Mouse (Mus musculus) C2C12 (cell line): ENCODE data around the gene Wdr59. TPM values are rescaled to one million over a fixed set of nuclear protein-coding genes. Genes with fewer than 3 reads are reported as not detected.

ENCODE experiments used
- H3K27me3 ChIP-seq: one replicate; pipeline ENCODE4 v1.6.1; 2011; ENCODE audit not compliant: control insufficient read depth, insufficient read depth, insufficient read length
- H3K36me3 ChIP-seq: one replicate; pipeline ENCODE4 v1.6.1; 2011; ENCODE audit not compliant: control insufficient read depth, insufficient read depth
- H3K4me3 ChIP-seq: one replicate; pipeline ENCODE4 v1.5.1; 2011; ENCODE audit warnings: mild to moderate bottlenecking, control low read depth; ENCODE audit not compliant: poor library complexity, insufficient read depth, severe bottlenecking
- H3K79me2 ChIP-seq: one replicate; pipeline ENCODE4 v1.6.1; 2011; ENCODE audit not compliant: control insufficient read depth, insufficient read depth
- H3K79me3 ChIP-seq: one replicate; pipeline ENCODE4 v1.6.1; 2011; ENCODE audit warnings: low read depth, control low read depth
- H3ac ChIP-seq: one replicate; pipeline ENCODE3; 2011; ENCODE audit warnings: low read depth; ENCODE audit not compliant: control insufficient read depth, insufficient read length
- CEBPB ChIP-seq: IDR thresholded peaks from one replicate; pipeline ENCODE4 v1.6.1; 2011; ENCODE audit warnings: low read depth, mild to moderate bottlenecking, control low read depth, moderate library complexity
- CTCF ChIP-seq: IDR thresholded peaks from one replicate; pipeline ENCODE4 v1.5.1; 2011; ENCODE audit not compliant: control insufficient read depth, insufficient read depth, insufficient read length
- FOSL1 ChIP-seq: IDR thresholded peaks from one replicate; pipeline ENCODE4 v1.8.0; 2011; ENCODE audit warnings: mild to moderate bottlenecking, low read length; ENCODE audit not compliant: poor library complexity, insufficient read depth, severe bottlenecking
- MAX ChIP-seq: IDR thresholded peaks from one replicate; pipeline ENCODE4 v1.6.1; 2011; ENCODE audit warnings: mild to moderate bottlenecking, control low read depth
- MYOD1 ChIP-seq: IDR thresholded peaks from one replicate; pipeline ENCODE4 v1.6.1; 2011; ENCODE audit warnings: low read depth; ENCODE audit not compliant: control insufficient read depth, insufficient read length
- MYOG ChIP-seq: IDR thresholded peaks from one replicate; pipeline ENCODE4 v1.6.1; 2011; ENCODE audit not compliant: control insufficient read depth, insufficient read length; ENCODE audit errors: extremely low read depth
- USF1 ChIP-seq: IDR thresholded peaks from one replicate; pipeline ENCODE4 v1.6.1; 2011; ENCODE audit warnings: low read depth, mild to moderate bottlenecking, control low read depth, moderate library complexity
- polyA plus RNA-seq: library from polyadenylated mRNA; unstranded; fragments of >200 nt; fragmentation: generic; extraction: Trizol; gene quantifications from one replicate; pipeline ENCODE4 v1.2.1, GENCODE M21; 2012; ENCODE audit warnings: missing spikeins

The Wdr59 gene
- polyA plus RNA-seq, 1 experiment = 6.7 TPM

GRCm38 (mm10) chr8:111561824-111562223 lies 39.9 kb upstream of the Wdr59 start:
- no peaks in the 10 kb centered on the region for H3K27me3 ChIP-seq
- H3K79me2 ChIP-seq = peaks cover 96% of the 10 kb centered on the region
- H3K79me3 ChIP-seq = peaks cover 52% of the 10 kb centered on the region
- TF ChIP-seq FOSL1 (no peak), MYOD1 (no peak), MAX (no peak), CEBPB (no peak), USF1 (no peak), MYOG (no peak), CTCF (no peak)
- no peaks in the 10 kb centered on the region for H3K36me3 ChIP-seq
- no peak overlapping the region for H3ac ChIP-seq
- H3K4me3 ChIP-seq = no peak overlapping the region

- Histone ChIP-seq H3K27me3 (no peaks in the 10 kb centered on the region), H3K79me3 (peaks cover 68% of the 10 kb centered on the region), H3K36me3 (no peaks in the 10 kb centered on the region), H3ac (no peak overlapping the region), H3K4me3 (no peak overlapping the region), H3K79me2 (peaks cover 99% of the 10 kb centered on the region)
- TF ChIP-seq CTCF (no peak), CEBPB (no peak), FOSL1 (no peak), MYOG (no peak)
These were observed 29.7 kb upstream of the Wdr59 start for GRCm38 (mm10) chr8:111551511-111552130.

- Histone ChIP-seq H3K4me3 (no peak overlapping the region), H3K79me3 (peaks cover 76% of the 10 kb centered on the region), H3ac (no peak overlapping the region), H3K27me3 (no peaks in the 10 kb centered on the region), H3K36me3 (no peaks in the 10 kb centered on the region), H3K79me2 (peaks cover 100% of the 10 kb centered on the region)
- TF ChIP-seq FOSL1 (no peak), MYOG (no peak)
These were observed 28.3 kb upstream of the Wdr59 start for GRCm38 (mm10) chr8:111550002-111550870.

DNA sequence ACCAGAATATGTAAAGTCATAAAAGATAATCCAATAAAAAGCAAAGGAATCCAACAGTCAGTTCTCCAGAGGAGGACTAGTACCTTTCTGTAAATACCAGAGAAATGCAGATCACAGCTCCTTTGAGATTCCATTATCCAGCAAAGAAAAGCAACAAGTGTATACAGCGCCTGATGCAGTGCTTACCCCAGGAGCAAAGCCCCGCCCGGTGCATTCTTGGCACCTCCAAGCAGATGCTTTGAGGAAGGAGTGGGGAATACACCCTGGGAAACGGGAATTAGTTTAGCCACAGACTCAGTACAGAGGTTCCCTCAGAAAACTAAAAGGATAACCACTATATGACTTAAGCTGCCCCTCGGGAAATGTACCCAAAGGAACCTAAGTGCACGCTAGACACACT lies 26.3 kb upstream of the Wdr59 start:
- Histone ChIP-seq H3K27me3 (no peaks in the 10 kb centered on the region), H3K36me3 (no peaks in the 10 kb centered on the region)

GRCm38 (mm10) chr8:111547144-111547543 lies 25.3 kb upstream of the Wdr59 start:
- no peaks in the 10 kb centered on the region for H3K27me3 ChIP-seq
- H3K36me3 ChIP-seq = no peaks in the 10 kb centered on the region
- H3ac ChIP-seq = no peak overlapping the region
- H3K4me3 ChIP-seq = no peak overlapping the region
- TF ChIP-seq CTCF (no peak), MYOG (no peak), CEBPB (no peak), MAX (no peak), MYOD1 (no peak), FOSL1 (no peak)
- peaks cover 95% of the 10 kb centered on the region for H3K79me3 ChIP-seq
- peaks cover 100% of the 10 kb centered on the region for H3K79me2 ChIP-seq

More for the DNA sequence above, 26.3 kb upstream of the Wdr59 start:
- H3K79me2 ChIP-seq = peaks cover 100% of the 10 kb centered on the region
- TF ChIP-seq USF1 (no peak), CEBPB (no peak), FOSL1 (no peak), MYOG (no peak), CTCF (no peak), MAX (no peak), MYOD1 (no peak)
- H3K4me3 ChIP-seq = no peak overlapping the region
- peaks cover 93% of the 10 kb centered on the region for H3K79me3 ChIP-seq
- H3ac ChIP-seq = no peak overlapping the region
